Mouse (Mus musculus) cerebellum, adult (tissue): ENCODE results near the gene Chd9.

Source experiments
- ATAC-seq: cut with Nextera tagmentation; 2 replicates; pipeline ENCODE4 v1.9.2; 2017; ENCODE audit warnings: mild to moderate bottlenecking, moderate library complexity, mixed read lengths; ENCODE audit not compliant: insufficient number of reproducible peaks, low FRiP score, low TSS enrichment

The Chd9 gene

DNA sequence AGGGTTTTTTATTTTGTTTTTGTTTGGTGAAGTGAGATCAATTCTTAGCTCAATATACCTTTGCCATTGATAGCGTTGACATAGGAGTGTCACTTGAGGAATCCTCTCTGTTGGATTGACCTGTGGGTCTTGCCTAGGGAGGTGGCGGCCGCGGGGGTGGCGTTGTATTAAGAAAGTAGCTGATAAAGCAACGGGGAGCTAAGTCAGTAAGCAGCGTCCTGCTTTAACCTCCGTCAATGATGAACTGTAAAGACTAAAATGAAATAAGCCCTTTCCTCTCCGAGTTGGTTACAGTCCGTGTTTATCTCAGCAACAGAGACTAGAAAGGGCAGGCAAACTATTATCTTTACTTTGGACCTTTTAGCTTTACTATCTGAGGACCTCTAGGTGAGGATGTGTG is 241.3 kb downstream of the Chd9 start:
- ATAC-seq, result peak; percentile 18

GRCm38 (mm10) chr8:91069834-91070233 is 241.7 kb downstream of the Chd9 start, which contains the start of gene Rbl2:
Gene Rbl2, plus strand, starts transcription at chr8:91070057.
- ATAC-seq, result peak; percentile 91

DNA sequence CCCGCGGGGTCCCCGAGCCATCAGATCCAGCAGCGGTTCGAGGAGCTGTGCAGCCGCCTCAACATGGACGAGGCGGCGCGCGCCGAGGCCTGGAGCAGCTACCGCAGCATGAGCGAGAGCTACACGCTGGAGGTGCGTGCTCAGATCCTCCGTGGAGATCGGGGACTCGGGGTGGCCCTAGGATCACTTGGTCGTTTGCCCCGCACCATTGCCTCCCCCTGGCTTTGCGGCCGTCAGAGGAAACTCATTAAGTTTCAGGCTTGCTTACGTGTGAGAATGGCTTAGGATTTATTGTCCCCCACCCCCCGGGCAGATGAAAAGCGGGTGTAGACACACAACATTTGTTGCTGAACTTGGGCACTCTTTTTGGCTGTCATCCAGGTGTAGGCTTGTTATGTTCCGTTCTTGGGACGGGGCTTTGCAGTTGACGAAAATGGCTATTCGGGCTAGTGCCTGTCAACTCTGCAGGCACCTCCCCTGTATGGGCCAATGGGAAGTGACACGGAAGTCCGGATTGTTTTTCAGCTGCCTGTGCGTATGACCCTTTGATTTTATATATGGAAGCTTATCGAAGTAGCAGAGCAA is 242.2 kb downstream of the Chd9 start:
- peak; percentile 49; the same call in 1 of the 2 replicates for ATAC-seq

GRCm38 (mm10) chr8:91077077-91077867 is 249.1 kb downstream of the Chd9 start:
- no peak for ATAC-seq

DNA sequence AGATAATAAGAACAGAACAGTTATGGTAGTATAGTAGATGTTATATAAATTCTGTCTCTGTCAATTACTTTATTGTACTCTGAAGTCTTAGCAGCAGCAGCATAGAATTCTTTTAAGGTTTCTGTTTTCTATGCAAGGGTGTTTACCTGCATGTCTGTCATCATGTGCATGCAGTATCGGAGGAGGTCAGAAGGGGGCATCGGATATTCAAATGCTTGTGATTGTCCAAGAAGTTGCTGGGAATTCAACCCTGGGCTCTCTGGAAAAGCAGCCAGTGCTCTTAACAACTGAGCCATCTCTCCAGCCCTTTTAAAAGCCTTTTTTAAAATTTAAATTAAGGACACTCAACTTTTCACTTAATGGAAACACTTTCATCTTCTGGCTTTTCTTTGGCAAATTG is 251.5 kb downstream of the Chd9 start:
- no peak for ATAC-seq

GRCm38 (mm10) chr8:91081911-91082310 is 253.8 kb downstream of the Chd9 start:
- ATAC-seq, result no peak

GRCm38 (mm10) chr8:91082428-91082827 is 254.3 kb downstream of the Chd9 start:
- ATAC-seq, result no peak

DNA sequence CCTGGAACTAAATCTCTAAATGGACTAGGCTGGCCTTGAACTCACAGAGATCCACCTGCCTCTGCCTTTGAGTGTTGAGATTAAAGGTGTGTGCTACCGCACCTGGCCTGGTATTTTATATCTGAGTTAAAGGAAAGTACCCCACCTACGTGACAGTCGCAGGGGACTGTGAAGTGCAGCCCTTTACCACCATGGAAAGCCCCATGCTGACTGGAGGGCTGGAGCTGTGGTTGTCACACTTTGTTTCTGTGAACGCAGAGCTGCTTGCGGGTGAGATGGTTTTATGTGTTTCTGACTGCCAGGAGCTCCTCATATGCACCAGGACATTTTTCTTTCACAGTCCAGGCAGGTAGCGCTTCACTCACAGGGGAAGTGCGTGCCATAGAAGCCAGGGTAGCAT is 260.3 kb downstream of the Chd9 start:
- ATAC-seq, result no peak

GRCm38 (mm10) chr8:91089601-91090000 is 261.4 kb downstream of the Chd9 start:
- no peak for ATAC-seq

- ATAC-seq, result no peak
Measured at GRCm38 (mm10) chr8:91094135-91094534, 266.0 kb downstream of the Chd9 start.

- no peak for ATAC-seq
Measured at GRCm38 (mm10) chr8:91098106-91098505, 270.0 kb downstream of the Chd9 start.
